Mouse (Mus musculus) gastrocnemius, postnatal 14 days (tissue): ENCODE data around the gene Hdac1. TPM values are rescaled to one million over a fixed set of nuclear protein-coding genes. Genes with fewer than 3 reads are reported as not detected.

ENCODE experiments used
- DNase-seq: peaks from one replicate; pipeline ENCODE4 v3.0.0; 2021; ENCODE audit warnings: mixed read lengths
- intact Hi-C: fragments of 180-260 bp; cut with DNase I; formaldehyde crosslinking; loops from one replicate; pipeline ENCODE4 v1.15.1; 2025; ENCODE audit warnings: low total_unique reads
- long read RNA-seq, 2 experiments: library from polyadenylated mRNA; stranded (forward); transcript quantifications; one replicate each; pipeline ENCODE4 v2.0.0; 2021
- total RNA-seq, 2 experiments: library from RNA; stranded (reverse); gene quantifications; 2 replicates each; pipeline ENCODE4 v1.2.3; 2021

Gene Hdac1
- total RNA-seq = 10 to 100 TPM; 14.9 to 16.9 TPM
- long read RNA-seq, experiment 1, transcript Hdac1-201 (14 exons, 2,038 nt) = major isoform, 13 of 16 reads
- long read RNA-seq, experiment 1, partial matches to known transcripts = 2 of 16 reads
- long read RNA-seq, experiment 1, other reads (novel, unspliced or antisense) = 1 of 16 reads
- long read RNA-seq, experiment 2, transcript Hdac1-201 (14 exons, 2,038 nt) = major isoform, 16 of 23 reads
- long read RNA-seq, experiment 2, partial matches to known transcripts = 3 of 23 reads
- long read RNA-seq, experiment 2, other reads (novel, unspliced or antisense) = 4 of 23 reads

DNA sequence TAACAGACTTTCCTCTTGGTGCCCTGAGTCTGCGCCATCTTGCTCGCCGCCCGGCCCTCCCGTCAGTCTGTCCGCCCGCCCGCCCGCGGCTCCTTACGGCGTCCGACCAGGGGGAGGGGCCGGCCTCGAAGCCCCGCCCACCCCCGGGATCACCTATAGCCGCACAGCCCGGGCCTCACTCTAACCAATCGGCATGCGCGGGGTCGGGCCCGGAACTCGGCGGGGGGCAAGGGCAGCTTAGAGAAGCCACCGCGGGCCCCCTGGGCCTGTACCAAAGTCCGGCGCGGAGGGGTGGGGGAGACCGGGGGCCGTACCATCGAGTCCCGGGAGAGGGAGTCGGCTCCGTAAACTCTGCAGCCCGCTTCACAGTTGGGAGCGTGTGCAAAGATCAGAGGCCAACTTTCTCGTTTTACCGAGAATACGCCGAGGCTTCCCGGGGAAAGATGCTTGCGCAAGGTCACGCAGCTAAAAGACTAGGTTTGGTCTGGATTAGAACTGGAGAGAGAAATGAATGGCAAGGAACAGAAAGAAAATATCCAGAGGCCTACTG lies at the start of gene Hdac1:
Gene Hdac1 (minus strand): TSS at position 122 of the 550 bp plus-strand sequence.
- intact Hi-C loops = loop anchor here (10.0 kb wide), 1 partner anchor 72 kb away; the partner anchor contains the start of genes Dcdc2b and Iqcc
- peak; percentile 99 for DNase-seq

DNA sequence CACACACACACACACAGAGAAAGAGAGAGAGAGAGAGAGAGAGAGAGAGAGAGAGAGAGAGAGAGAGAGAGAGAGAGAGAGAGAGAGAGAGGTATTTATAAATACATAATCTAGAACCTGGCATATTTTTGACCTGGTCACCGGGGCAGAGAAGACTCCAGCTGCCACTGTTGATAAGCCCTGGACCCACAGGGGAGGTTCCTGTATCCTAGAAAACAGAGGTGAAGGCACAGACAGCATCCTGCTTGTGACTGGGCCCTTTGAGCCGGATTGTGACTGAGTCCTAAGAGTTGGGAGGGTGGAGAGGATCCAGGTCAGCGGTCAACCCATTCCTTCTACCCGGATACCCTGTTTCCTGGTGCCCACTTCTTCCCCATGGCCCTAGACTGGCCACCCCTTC lies 46.4 kb upstream of the Hdac1 start:
- no peak for DNase-seq
- intact Hi-C loops = no loop called here

DNA sequence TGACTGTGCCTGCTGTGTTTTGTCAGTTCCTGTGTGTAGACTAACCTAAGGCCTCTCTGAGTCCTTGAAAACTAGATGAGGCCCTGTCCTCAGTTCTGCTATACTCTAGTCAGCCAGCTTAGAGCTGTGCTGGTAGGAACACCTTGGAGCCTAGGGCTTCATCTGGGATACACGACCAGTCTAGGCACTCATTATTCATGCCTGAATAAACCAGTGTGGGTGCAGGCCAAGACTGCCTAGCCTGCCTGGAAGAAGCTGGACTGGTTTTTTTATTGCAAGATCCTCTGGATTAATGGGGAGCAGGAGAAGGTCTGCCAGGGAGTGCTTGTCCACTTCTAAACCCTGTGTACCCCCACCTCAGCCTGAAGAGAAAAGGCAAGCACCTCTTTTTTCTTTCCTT lies 44.4 kb upstream of the Hdac1 start:
- intact Hi-C loops = no loop called here
- no peak for DNase-seq

DNA sequence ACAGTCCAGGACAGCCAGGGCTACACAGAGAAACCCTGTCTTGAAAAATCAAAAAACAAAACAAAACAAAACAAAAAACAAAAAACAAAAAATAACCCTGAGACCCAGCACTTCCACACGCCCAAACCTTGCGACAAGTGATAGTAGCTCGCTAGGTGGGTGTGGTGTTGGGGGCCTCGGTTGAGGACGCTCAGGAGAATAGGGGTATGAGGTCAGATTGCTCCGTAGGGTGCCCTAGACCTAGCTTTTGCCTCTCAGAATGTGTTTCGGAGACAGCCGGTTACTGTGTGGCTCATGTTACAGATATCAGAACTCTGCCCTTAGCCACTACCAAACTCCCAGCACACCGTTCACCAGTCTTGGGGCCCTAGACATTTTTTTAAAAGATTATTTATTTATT lies 43.3 kb upstream of the Hdac1 start:
- intact Hi-C loops = no loop called here
- no peak for DNase-seq

DNA sequence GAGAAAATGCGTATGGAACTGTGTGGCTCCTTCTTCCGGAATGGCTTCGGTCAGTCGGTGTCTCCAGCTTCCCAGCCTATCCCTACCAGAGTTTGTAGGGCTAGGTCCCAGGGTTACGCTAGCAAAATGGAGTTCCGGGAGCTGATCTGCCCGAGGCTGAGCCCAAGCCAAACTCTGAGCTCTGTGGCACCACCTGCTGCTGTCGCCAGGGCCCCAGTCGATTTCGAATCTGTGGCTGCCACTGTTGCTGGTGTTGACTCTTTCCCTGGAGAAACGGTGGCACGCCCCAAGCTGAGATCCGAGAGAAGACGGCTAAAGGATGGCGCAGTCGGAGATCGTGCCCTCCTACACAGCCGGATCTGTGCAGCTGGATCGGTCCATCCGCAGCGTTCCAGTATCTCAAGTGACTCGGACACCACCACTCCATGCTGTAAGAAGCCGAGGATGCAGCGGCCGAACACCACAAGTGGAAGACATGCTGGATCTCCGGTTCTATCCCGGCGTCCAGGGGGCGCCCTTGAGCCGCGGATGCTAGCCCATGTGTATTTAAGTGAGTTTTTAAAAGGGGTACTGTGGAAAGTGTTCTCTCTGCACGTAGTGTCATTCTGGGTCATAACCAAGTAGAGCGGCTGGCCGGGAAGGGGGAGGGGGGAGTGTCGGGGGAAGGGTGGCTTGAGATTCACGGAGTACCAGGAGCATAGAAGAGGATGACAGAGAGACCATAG lies 42.5 kb upstream of the Hdac1 start:
- peak; percentile 82 for DNase-seq
- intact Hi-C loops = no loop called here

DNA sequence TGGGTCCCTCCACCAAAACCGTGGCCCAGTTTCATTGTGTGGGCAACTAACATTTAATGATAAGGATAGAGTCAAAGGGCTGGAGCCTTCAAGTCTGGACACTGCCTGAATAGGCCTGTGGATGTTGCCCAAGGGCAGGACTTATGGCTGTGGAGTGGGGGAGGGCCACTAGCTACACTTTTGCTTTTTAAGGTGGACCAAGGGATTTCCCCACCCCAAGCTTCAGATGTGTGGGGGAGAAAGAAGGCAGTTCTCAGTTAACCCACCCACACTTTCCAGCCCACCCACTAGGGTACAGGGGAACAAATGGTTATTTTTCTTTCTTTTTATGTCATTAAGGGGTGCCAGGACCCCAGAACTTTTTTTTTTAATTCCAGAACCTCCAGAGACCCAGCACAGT lies 41.9 kb upstream of the Hdac1 start:
- intact Hi-C loops = no loop called here
- no peak for DNase-seq

DNA sequence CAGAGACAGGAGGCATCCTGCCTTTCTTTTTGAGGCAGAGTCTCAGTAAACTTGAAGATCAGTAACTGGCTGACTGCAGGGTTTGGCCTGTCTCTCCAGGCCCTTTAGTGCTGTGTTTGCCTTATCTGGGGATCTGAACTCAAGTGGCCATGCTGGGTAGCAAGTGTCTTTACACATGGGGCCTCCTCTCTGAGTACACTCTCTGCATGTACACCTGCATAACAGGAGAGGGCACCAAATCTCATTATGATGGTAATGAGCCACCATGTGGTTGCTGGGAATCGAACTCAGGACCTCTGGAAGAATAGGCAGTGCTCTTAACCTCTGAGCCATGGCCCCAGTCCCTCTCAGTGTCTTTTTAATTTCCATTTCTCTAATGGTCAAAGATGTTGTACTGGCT lies 39.7 kb upstream of the Hdac1 start:
- DNase-seq = no peak
- intact Hi-C loops = no loop called here

DNA sequence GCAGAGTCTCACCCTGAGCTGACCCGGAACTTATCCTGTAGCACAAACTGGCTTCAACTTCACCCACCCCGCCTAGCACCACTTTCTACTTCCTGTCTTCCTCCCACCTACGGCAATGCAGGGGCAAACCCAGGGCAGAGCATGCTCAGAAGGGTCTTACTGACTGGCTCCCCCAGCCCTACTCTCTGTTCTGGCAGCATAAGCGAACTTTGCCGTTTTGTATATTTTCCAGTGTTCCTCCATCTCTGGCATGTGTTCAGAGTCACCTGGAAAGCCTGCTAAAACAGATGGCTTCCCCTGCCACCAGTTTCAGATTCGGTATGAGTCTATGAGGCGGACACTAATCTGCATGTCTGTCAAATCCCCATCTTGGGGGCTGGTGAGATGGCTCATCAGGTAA lies 37.8 kb upstream of the Hdac1 start:
- no peak for DNase-seq
- intact Hi-C loops = no loop called here

DNA sequence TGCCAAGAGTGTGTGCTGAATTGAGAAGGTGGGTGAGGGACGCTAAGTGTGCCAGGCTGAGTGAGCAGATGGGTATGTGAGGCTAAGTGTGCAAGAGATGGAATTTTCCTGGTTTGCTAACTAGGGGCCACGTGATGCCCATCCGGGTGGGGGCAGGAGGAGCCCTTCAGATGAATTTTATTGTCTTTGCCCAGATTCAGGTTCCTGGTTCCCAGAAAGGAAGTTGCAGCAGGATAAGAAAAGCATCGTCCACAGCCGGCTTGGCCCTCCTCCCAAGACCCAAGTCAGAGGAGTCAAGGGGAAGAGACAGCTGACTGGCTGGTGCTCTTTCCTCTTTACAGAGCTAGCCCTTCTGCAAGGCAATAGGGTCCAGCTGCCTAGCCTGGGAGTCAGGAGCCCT lies 36.0 kb upstream of the Hdac1 start, which contains the start of gene Fam167b:
Gene Fam167b (minus strand): TSS at position 84 of the 400 bp plus-strand sequence.
- no peak for DNase-seq
- intact Hi-C loops = no loop called here

DNA sequence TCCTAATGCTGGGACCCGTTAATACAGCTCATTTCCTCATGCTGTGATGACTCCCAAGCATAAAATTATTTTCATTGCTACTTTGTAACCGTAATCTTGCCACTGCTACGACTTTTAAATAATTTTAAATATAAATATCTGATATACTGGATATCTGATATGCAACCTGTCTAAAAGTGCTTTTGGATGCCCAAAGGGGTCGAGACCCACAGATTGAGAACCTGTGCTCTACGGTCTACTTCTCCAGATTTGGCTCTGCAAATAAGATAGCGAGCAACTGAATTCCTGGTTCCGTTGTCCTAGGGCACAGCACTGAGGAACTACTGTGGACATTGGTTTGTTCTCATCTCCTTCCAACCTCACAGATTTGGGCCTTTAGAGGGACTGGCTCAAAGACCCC lies 35.2 kb upstream of the Hdac1 start:
- intact Hi-C loops = no loop called here
- no peak for DNase-seq

DNA sequence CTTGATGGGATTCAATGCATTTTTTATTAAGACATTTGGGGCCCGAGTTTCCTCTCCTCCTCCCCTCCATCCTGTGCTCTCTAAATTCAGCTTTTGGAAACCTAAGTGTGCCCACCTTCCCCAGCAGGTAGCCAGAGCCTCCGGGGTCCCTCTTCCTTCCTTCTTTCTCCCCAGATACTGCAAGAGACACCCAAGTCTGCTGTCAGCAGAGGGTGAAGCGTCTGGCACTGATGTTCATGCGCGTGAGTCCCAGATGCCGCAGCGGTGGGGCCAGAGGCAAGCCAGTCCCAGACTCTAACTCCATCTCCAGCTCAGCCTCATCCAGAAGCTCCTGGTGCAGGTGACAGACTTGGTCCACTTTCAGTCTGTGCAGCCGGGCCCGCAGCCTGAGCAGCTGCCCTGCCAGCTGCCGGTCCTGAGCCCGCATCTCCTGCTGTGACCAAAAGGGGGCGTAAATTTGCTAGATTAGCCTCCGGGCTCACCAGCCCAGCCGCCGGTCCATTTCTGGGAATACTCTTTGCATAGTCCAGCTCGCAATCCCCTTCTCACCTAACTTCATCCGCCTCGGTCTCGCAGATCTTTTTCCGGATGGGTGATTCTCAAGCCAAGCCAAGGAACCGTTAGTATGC lies 34.5 kb upstream of the Hdac1 start:
- intact Hi-C loops = no loop called here

DNA sequence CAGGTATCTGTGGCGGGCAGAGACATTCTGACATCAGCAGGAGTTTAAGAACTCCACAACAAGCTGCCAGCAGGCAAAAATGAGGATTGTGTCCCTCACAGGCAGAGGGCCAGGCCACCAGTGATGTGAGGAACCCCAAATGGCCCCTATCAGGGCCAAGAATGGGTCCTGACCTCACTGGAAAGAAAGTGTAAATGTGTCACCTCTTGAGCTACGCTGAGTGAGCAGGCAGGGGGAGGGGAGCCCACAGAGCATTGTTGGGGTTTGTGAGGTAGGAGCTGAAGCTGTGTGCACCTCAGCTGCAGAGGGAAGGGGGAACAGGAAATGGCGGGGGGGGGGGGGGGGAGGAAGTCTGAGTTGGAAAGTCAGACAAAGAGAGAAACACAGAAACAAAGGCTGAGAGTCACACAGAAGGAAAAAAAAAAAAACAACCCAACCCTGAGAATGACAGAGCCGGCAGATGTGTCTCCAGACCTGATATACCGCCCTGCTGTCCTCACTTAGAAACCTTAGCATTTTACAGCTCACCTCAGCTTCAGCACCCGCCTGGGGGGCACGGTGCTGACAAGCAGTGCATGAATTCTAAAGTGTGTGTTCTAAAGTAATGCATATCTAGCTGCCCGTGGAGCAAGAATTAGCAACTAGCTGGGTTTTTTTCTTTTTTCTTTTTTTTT lies 32.8 kb upstream of the Hdac1 start:
- intact Hi-C loops = no loop called here
- no peak for DNase-seq

More for the DNA sequence above, 34.5 kb upstream of the Hdac1 start:
- peak; percentile 71 for DNase-seq

DNA sequence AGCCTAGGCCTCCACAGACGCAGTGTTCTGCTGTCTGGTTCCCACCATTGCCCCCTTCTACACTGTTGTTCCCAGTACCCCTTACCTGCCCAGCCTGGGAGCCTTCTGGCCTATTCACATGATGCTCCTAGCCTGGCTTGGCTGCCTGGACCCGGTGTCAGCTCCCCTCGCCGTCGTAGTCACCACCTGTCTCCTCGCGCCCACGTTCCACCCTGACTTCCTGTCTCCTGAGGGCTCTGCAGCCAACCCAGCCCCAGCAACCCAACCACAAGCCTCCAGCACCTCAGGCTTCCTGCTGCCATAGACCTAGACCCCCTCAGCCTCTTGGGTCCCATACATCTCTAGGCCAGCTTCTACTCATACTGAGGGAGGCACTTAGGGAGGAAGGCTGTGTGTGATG lies 30.9 kb upstream of the Hdac1 start, which contains the start of gene Lck:
Gene Lck (minus strand): TSS at position 212 of the 400 bp plus-strand sequence.
- intact Hi-C loops = no loop called here
- no peak for DNase-seq

DNA sequence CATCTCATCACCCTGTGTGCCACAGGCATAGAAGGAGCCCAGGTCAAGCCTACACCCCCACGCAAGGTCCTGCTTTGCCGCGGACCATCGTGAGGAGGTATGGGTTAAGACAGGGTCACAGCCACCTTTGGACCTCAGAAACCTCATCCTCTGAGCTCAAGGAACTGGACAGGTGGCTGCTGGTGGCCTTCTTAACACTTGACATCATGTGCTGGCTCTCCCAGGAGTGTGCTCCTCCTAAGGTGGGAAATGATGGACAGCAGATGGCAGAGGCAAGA lies 30.5 kb upstream of the Hdac1 start:
- intact Hi-C loops = no loop called here
- DNase-seq = no peak

DNA sequence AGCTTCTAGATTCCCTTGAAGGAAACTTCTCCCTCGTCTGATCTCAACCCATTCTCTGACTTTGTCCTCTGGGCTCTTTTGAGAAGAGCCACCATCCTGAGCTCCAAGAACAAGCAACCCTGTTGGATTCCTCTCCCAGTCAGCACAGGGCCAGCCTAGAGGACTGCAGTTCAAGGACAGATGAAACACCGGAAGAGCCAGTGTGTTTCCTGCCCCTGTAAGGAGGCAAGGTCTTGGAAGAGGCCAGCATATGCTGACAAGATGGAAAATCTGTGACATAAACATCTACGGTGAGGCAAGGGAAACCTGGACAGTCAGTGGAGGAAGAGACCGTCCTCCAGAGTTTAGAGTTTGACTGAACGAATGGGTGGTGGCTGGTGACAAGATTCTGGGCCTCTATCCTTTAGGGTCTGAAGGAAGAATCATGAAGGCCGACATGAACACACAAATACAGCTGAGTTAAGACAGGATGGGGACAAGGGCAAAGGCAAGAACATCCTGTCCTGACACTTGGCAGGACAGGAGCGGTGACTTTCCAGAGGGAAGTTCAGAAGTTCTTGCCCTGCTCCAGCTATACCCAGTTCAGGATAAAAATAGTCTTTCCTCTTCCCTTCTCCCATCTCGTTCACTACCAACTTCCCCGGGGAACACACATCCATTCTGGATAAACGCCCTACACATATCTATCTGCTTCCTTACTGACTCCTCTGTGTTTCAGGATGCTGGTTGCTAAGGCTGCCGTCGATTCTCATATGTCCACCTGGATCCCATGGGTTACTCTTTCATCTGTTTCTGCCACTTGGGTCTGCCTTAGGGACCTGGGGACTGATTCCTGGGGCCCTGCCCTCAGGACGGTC lies 30.0 kb upstream of the Hdac1 start:
- DNase-seq = no peak
- intact Hi-C loops = no loop called here

DNA sequence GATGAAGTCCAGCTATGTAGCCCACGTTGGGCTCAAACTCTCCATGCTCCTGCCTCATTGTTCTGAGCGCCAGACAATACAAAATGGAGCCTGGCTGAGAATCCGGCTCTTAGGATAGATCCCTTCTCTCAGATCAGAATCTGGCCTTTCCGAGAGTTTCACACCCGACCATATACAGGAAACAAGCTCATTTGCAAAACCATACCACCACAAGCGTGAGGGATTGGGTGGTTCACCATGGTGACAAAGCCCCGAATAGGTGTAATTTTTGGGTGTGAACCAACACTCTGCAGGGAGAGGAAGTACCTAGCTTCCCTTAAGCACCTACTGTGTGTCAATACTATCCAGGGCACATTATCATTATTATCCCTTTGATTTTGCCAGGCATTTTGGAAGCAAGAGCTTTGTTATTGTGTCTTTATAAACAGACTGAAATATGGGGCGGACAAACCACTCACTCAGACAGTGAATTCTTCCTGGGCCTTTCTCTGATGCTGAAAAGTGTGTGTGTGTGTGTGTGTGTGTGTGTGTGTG lies 29.1 kb upstream of the Hdac1 start:
- intact Hi-C loops = no loop called here
- no peak for DNase-seq

DNA sequence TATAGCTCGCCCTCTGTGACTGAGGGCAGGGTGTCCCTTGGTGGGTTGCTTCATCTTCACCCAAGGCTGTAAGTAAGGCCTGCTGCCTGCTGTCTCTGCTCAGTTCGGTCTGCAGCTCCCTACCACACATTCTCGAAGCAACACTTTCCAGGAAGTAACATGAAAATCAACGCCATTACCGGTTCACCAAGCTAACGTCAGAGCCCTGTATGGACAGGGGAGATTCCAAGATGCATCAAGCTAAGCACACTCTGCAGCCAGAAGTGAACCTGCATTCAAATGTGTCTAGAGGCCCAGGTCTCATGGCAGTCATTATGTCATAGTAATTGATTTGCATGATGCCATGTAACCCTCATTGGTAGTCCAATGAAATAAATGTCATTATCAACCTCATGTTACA lies 27.5 kb upstream of the Hdac1 start:
- intact Hi-C loops = no loop called here

DNA sequence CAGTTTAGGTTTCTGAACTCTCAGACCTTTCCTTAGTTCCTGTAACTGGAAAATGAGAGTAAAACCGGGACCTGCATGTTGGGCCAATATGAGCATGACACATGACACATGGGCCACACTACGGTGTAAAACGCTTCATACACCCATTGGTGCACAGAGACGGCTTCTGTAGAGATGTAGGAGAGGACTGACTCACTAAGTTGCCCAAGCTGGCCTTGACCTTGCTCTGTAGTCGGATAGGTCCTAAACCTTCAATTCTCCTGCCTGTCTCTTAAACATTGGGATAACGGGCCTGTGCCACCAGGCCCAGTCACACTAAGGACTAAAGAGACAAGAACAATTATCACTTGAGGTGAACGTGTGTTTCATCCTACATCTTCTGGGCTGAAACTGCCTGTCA lies 25.9 kb upstream of the Hdac1 start:
- no peak for DNase-seq
- intact Hi-C loops = no loop called here

More for the DNA sequence above, 27.5 kb upstream of the Hdac1 start:
- DNase-seq = no peak

DNA sequence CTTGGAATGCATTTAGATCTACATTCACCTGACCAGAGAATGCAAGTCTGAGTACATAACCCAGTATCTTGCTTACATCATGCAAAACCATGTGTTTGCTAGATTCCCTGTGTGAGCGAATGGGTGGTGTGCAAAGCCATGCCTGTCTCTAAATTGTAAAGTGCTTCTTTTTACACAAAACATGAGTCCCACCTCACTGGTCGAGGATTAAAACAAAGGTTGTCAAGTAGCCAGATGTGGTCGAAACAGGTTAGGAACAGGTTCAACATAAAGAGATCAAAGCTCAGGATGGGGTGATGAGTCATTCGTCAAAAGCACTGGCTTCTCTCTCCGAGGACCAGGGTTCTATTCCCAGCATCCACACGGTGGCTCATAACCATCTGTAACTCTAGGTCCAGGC lies 22.6 kb upstream of the Hdac1 start:
- no peak for DNase-seq
- intact Hi-C loops = no loop called here
